Mouse (Mus musculus) c-Kit-negative CD71-positive TER-119-positive erythroid progenitor cells, embryonic 14.5 days (primary cell): ENCODE measurements around the gene Cyp4f14.
"Not testable (repeated sequence)": the region's sequence is repeated elsewhere in the genome, so short reads cannot be mapped to it uniquely, and the experiment has no call there.

Experiments
- DNase-seq: peaks from one replicate; pipeline ENCODE4 v3.0.0-alpha.2; 2013; ENCODE audit warnings: low read depth, low spot score

The Cyp4f14 gene

DNA sequence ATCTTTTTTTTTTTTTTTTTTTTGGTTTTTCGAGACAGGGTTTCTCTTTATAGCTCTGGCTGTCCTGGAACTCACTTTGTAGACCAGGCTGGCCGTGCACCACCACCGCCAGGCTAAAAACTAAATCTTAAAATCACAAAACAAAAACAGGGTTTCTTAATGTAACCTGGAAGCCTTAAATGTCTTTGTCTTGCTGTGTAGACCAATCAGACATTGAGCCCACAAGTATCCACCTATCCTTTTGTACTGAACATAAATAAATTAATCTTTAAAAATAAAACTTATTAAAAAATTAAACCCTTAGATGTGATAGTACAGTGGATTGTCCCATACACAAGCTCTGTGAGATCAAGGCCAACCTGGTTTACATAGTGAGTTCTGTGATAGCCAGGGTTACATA lies 23.2 kb downstream of the Cyp4f14 start:
- DNase-seq, result no peak

DNA sequence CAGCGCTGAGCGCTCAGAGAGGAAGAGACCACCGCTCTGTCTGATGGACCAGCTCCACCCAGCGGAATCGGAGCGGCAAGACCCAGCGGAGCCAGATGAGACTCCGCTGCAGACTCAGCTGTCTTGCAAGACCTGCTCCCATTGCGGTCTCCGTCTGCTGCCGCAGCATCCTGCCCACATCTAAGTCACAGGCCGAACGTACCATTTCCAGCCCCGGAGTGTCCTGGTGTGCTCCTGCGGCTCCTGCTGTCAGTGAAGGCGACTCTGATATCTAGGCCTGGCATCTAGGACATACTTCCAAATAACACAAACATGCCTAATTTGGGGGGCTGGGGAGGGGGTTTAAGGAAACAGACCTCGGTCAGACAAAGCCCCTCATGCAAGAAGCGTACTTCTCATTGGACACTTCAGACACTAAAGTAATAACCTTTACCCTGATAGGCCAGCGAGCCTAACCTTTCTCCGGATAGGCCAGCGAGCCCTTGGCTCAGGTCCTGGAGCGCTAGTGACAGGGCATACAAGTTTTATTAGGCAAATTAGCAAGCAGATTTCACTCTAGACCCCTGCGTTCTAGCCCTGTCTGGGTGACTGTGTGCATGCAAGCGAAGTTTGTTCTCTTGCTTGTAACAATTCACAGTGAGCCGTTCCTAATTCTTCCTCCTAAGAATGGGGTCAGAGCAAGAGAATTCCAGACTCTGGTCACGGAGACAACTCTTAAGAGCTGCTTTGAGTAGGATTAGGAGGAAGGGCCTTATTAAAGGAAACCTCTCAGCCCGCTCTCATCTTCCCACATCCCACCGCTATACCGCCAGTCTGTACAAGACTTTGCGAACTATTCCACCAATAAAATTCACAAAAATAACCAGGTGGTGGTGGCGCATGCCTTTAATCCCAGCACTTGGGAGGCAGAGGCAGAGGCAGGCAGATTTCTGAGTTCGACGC lies 25.6 kb downstream of the Cyp4f14 start, which contains the start of gene Zfp870:
Gene Zfp870, minus strand, starts transcription at position 404 of the 942 bp plus-strand sequence.
- DNase-seq, result peak; percentile 39

DNA sequence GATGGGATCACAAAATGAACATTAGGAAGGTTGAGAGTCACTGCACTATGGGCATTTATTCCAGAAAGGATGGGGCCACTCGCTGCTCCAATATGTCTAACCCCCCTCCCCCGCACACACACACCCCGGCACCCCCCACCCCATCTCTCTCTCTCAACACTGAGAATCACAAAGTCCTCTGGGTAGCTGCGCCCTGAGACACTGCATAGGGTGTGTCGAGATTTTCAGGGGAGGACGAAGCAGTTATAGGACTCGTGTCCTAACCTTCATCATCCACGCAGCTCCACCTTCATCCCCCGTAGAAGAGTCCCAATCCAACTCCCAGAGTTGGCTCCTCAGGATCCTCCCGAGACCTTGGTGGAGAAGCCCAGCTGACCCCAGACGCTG lies 26.3 kb downstream of the Cyp4f14 start:
- no peak for DNase-seq

DNA sequence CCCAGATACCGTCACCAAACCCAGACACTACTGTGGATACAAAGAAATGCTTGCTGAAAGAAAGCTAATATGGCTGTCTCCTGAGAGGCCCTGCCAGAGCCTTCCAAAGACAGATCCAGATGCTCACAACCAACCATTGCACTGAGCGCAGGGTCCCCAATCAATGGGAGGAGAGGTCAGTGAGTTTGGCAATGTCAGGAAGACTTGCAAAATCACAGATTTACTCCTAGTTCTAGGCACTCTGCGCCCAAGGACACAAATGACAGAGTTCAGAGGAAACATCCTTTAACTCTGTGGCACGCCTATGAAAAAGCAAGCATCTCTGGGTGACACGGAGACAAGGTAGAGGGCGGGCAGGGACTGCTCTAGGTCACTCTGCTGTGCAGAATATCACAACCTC lies 27.5 kb downstream of the Cyp4f14 start:
- no peak for DNase-seq

DNA sequence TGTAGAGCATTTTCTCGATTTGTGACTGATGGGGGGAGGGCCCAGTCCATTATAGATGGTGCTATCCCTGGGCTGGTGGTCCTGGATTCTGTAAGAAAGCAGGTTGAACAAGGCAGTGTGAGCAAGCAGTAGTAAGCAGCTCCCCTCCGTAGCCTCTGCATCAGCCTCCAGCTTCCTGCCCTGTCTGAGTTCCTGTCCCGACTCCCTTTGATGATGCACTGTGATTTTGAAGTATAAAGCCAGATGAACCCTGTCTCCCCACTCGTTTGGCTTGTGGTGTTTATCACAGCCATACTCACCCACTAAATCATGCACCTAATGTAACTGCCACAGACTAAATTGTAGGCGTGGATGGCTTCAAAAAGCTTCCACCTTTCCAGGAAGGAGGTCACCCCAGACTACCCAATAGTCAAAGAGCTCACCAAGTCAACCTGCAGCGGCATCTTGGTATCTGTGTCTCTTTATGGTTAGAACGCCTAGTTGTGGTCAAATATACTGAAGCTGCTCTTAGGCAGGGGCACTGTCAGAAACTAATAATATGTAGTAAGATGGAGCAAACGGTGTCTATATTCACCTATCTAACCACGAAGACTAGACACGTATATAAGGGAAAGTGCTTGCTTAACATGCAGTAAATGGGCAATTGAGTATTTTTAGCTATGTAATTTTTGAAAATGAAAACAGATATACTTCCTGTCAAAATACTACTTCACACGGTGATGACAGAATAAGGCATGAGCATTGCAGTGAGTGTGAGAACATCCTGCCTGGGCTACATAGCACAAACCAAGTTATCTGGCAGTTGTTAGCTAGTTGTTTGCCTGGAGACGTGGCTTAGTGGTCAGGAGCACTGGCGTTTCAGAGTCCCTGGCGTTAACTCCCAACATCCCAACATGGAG lies 36.6 kb downstream of the Cyp4f14 start:
- no peak for DNase-seq

DNA sequence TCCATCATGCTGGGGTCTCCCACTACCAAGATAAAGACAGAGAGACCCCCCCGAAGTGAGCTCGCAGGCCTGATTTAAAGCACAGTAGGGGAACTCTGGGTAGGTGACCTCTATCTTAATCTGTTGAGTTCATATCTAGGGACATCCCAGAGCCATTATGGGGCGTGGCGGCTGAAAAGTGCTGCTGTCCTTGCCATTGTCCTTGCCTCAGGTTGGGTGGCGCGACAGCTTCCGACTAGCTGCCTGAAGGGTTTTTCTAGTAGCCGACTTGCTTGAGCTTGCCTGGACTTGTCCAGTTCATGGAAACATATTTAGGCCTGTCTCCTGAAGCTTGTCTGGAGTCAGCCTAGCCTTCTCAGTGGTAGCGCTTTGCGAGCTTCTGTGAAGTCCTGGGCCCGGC lies 38.4 kb downstream of the Cyp4f14 start:
- no peak for DNase-seq

DNA sequence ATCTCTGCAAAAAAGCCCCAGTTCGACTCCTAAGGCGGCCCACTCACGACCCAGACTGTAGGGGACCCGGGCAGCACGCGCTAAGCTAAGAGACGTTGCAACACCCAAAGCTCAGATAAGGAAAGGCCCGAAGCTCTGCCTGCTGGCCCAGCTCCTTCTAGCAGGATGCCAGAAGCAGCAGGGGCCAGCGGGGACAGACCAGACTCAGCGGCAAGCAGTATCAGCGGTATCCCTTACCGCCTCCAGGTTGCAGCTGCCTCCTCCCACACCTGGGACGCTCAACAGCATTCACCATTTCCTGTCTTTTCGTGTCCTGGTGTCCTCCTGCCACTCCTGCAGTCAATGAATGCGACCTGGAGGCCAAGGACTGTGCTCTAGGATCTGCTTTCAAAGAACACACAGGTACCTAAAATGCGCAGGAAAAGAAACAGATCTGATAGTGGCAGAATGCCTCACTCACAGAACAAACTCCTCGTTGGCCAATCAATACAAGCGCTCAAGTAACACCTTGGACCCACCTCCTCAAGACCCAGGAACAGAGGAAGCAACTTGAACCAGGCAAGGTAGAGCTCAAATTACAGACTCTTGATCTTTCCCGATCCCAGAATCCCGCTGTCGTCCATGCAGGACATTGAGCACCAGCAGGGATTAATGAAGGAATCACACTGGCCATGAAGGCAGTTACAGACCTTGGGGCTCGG lies 39.5 kb downstream of the Cyp4f14 start:
- no peak for DNase-seq

DNA sequence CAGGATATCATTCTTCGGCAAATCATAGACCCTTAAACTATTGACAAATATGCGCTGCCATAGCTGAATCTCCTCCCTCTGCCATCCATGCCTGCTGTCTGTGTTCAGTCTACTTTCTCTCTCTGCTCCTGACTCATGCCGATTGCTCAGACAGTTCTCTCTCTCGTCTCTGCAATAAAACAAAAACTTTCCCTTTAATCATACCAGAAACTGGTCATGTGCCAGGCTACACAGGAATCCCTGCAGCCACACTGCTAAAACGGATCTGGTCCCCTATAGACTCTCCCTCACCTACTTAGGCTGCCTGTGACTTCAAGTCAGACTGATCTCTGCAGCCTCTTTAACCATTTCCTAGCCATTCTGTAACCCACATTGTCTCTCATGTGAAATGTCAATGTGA lies 44.4 kb downstream of the Cyp4f14 start:
- DNase-seq, result no peak

DNA sequence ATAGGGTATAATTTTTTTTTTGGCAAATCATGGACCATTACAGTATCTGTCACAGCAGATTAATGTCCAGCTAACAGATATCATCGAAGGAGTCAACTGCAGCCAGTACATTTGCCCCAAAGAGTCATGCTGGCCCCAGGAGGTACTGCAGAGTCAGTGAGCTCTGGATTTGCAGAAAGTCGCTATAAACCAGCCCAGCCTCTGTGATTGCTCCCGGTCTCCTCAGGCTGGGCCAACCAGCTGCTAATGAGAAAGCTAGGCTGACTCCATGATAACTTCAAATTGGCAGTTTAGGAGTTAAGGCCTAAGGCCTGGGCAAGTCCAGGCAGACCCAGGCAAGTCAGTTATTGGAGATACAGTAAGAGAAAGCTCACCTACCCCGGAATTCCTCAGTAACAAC lies 45.1 kb downstream of the Cyp4f14 start:
- no peak for DNase-seq

DNA sequence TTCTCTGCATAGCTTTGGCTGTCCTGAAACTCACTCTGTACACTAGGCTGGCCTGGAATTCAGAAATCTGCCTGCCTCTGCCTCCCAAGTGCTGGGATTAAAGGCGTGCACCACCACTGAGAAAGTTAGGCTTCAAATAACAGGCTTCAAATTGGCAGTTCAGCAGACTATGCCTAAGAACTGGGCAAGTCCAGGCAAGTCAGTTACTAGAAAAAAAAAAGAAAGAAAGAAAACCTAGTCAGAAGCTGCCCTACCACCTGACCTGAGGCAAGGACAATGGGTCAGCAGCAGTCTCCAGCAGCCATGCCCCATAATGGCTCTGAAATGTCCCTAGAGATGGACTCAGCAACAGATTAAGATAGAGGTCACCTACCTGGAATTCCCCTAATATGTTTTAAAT lies 45.7 kb downstream of the Cyp4f14 start:
- no peak for DNase-seq

DNA sequence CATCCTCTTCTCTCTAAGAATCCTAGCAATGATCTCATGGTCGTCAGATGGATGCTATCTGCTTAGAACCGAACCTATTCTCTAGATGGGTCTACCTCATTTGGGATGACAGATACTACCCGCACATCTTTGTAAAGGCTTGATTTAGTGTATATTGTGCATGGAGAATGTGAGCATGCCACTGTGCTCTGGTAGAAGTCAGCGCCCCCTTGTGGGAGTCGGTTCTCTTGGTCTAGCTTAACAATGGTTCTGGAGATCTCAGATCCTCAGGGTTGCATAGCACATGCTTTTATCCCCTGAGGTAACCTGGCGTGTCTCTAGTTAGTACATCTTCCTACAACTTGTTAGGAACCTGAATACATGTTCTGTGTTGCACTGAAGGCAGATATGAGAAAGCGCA lies 49.9 kb downstream of the Cyp4f14 start:
- not testable (repeated sequence) for DNase-seq

DNA sequence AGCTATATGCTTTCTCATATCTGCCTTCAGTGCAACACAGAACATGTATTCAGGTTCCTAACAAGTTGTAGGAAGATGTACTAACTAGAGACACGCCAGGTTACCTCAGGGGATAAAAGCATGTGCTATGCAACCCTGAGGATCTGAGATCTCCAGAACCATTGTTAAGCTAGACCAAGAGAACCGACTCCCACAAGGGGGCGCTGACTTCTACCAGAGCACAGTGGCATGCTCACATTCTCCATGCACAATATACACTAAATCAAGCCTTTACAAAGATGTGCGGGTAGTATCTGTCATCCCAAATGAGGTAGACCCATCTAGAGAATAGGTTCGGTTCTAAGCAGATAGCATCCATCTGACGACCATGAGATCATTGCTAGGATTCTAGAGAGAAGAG lies 60.4 kb downstream of the Cyp4f14 start:
- not testable (repeated sequence) for DNase-seq
